Mouse (Mus musculus) liver, adult 2 months (tissue): ENCODE results near the gene Baiap2l2.

Source experiments
- CTCF ChIP-seq: fragments of 200-500 bp; IDR thresholded peaks from 2 replicates; pipeline ENCODE4 v1.5.1; 2011; ENCODE audit warnings: low read depth, low read length, control low read depth
- POLR2A ChIP-seq: fragments of 200-500 bp; IDR thresholded peaks from 2 replicates; pipeline ENCODE4 v1.6.1; 2011; ENCODE audit warnings: low read length, control low read depth; ENCODE audit not compliant: insufficient read depth; ENCODE audit errors: extremely low read depth

DNA sequence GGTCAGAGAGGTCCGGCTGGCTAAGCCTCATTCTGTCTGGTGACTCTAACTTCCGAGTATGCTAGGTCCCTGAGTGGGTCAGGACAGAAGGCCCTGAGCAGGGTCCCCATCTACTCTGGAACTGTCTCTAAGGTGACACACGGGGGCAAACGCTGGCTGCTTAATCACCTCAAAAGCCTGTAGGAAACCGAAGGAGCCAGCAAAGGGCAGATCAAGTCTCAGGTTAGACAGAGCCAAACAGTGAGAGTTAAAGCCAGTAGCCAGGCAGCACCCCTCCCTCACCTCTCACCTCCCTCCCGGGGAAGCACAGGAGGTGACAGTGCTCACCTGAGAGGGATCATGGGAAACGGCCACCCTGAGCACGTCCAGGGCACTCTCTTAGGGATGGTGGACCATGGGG, 18.4 kb upstream of the Baiap2l2 start:
- no peak for TF ChIP-seq CTCF
- TF ChIP-seq POLR2A = no peak
